Mouse (Mus musculus) adrenal gland, postnatal 10 days (tissue): Measurements from ENCODE around the gene Uqcrq. TPM values are rescaled to one million over a fixed set of nuclear protein-coding genes. Genes with fewer than 3 reads are reported as not detected.
"Not testable (repeated sequence)": the region's sequence is repeated elsewhere in the genome, so short reads cannot be mapped to it uniquely, and the experiment has no call there.

Experiments
- DNase-seq: peaks from one replicate; pipeline ENCODE4 v3.0.0; 2021; ENCODE audit warnings: mixed read lengths
- total RNA-seq, 2 experiments: library from RNA; stranded (reverse); gene quantifications; 2 replicates each; pipeline ENCODE4 v1.2.3; 2021

The Uqcrq gene
- total RNA-seq, 2 experiments from 2014 or later, result 1,893 to 1,933 TPM

DNA sequence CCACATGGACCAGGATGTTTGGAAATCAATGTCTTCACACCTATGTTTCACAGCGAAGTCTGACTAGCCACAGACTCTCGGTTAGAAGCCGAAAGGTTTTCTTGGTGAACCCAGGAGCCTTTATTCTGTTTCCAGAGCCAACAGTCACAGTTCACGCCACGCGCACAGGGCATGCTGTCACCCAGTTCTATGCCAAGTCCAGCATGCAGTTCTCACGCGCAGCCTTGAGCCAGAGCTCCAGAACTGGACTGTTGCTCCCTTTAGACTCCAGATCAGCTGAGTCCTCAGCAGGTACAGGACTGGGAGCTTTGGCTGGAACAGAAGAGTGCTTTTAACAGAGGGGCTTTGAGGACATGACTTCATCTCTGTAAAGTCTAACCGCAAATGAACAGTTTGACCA is 21.8 kb upstream of the Uqcrq start:
- DNase-seq, result peak; percentile 39

DNA sequence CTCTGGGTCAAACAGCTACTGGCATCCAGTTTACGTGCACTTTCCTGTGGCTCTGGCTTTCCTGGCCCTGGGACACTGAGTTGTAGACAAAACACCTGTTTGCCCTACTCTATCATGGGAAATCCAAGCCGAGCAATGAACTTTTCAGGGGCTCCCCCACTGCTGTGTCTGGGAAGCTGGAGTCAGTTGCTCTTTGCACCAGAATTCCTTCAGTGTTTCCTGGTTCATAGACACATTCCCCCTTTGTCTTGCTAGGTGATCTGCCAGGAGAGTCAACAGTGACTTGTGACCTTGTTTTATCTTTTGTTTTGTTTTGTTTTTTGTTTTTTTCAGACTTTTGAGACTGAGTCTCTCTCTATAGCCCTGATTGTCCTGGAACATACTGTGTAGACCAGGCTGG is 20.7 kb upstream of the Uqcrq start:
- DNase-seq, result no peak

DNA sequence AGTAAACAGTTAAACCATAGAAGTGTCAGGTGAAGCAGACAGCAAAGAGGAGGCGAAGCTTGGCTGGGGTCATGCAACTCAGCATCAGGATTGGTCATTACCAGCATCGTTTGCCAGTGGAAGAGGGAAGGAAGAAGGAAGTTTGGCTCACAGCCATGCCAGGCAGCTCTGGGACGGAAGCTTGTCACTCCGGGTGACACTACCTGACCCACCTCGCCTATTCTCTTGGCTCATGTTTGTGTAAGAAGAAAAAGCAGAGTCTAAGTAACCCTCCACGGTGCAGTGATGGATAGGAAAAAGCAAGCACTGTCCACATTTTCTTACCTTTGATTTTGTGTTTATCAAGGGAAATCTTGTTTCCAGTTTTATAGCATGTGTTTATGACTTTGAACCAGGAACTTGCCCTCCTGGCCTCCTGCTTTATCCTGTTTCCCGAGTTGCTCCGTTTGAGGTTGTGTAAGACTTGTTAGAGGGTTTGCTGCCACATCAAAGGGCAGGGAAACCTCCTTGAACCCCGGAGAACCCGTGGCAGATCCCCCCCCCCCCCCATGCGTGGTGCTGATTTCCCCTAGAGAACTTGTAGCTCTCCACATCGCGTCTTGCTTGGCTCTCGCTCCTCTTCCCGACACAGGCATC is 19.6 kb upstream of the Uqcrq start:
- no peak for DNase-seq

DNA sequence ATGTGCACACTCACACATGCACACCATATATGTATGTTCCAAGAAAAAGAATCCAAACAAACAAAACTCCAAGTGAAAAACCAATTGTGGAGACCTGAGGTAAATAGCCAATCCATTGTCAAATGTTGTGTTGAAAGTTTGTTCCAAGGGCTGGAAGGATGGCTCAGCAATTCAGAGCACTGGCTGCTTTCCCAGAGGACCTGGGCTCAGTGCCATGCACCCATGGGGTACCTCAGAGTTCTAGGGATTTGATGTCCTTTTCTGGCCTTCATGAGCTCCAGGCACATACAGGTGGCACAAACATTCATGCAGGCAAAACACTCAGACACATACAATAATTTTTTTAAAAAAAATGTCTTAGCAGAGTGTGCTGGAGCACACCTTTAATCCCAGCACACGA is 17.9 kb upstream of the Uqcrq start:
- peak; percentile 86 for DNase-seq

DNA sequence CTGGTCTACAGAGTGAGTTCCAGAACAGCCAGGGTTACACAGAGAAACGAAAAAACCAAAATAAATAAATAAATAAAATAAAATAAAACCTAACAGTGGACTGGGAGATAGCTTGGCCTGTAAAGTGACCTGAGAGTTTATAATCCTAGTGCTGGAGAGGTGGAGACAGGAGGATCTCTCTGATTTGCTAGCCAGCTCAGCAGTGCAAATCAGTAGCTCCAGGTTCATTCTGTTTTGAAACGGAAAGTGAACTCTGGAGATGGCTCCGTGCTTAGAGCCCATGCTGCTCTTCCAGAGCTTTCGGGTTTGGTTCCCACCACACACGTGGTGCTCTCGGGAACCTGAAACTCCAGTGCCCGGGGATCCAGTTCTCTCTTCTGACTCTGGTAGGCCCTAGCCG is 17.4 kb upstream of the Uqcrq start:
- DNase-seq, result no peak

DNA sequence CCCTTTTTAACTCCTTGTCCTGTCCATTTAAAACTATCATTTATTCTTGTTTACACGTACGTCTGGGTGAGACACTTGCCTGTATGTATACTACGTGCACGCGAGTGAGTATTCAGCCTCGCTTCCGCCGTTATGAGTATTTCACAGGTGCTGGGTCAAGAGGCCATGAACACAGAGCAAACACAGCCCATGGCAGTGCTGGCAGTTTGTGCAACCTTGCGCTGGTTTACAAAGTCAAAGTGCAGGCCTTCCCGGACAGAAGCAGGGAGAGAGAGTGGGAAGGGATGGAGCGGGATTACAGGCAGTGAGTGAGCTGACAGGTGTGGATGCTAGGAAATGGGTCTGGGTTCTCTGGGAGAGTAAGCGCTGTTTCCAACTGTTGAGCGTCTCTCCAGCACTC is 15.6 kb upstream of the Uqcrq start:
- no peak for DNase-seq

DNA sequence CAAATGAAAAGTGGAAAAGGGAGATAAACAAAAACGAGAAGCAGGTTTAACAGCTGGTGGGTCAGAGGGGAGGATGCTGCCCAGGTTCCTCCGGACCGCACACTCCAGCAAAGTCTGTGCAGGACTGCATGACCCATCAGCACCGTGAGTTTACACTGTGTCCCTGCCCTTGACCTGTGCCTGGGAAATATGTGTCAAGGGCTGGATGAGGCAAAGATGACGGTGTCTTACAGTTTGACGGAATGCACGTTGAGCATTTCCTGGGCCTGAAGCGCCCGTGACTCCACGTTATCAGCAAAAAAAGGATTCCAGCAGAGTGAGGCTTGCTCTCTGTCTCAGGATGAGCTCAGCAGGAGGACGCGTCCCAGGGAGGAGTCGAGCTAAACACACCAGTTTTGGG is 14.9 kb upstream of the Uqcrq start:
- peak; percentile 46 for DNase-seq

DNA sequence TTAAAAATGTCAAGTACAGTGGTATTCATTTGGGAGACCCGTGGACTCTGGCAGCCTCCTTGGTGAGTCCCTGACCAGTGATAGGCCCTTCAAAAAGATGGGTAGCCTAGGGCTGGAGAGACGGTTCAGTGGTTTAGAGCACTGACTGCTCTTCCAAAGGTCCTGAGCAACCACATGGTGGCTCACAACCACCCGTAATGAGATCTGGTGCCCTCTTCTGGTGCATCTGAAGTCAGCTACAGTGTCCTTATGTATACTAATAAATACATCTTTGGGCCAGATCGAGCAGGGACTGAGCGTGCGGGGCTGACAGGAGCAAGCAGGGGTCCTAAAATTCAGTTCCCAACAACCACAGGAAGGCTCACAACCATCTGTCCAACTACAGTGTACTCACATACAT is 13.2 kb upstream of the Uqcrq start:
- peak; percentile 48 for DNase-seq

DNA sequence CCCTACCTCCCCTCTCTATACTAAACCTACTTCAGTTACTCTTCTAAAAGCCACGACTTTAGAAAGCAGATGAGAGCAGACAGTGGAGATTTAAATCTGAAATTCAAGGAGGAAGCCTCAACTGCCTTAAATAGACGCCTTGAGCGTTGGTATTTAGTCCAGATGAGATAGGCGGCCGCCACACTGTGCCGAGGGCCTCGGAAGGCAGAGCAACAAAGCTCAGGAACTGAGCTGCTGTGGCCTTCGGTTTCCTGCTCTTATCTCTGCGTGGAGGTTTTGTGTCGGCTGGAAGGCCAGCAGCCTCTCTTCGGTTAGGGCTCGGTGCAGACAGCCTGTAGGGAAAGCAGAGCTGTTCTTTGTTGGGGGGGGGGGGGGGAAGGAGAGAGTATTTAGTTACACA is 11.3 kb upstream of the Uqcrq start:
- peak; percentile 61 for DNase-seq

DNA sequence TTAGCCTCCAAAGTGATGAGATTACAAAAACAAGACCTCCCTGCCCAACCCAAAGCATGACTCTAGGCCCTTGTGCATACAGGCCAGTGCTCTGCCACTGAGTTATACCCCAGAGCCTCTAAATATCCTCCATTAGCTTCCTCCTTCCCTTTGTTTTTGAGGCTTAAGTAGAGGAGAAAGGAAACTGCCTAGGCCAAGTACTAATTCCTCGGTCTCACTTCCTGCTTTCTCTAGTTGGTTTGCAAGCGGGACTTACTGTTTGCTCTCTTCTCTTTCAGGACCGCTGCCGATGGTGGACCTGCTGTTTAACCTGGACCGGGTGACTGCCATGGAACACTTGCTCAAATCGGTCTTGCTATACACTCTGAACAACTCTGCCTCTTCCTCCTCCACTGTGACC is 5.7 kb upstream of the Uqcrq start:
- no peak for DNase-seq

DNA sequence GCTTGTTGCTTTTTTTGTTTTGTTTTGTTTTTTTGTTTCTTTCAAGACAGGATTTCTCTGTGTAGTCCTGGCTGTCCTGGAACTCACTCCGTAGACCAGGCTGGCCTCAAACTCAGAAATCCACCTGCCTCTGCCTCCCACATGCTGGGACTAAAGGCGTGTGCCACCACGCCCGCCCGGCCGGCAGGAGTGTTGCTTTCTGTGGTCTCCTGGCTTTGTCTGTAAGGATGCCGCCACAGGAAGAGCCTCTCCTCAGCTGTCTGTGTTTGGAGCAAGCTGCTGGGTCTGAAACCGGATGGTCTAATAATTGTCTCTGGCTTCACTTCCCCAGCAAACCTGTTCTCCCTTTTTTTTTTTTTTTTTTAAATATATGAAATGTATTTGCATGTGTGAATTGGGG is 4.9 kb upstream of the Uqcrq start:
- DNase-seq, result no peak

DNA sequence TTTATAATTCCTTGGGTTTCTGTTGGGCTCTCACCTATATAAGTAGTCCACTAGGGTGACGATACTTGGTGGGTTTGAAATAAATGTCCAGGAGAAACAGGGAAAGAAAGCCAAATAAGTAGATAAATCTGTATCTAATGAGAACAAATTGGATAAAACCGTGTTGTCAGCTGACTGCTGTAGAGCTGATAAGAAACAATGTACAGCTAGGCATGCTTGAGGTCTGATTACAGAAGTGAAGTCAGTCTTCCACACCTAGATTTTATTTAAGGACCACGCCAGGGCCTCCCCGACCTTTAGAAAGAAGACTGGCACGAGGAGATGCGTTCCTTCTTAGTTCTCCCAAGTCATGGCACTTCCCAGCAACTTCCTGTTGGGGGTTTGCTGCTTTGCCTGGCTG is 2.4 kb upstream of the Uqcrq start:
- DNase-seq, result no peak

DNA sequence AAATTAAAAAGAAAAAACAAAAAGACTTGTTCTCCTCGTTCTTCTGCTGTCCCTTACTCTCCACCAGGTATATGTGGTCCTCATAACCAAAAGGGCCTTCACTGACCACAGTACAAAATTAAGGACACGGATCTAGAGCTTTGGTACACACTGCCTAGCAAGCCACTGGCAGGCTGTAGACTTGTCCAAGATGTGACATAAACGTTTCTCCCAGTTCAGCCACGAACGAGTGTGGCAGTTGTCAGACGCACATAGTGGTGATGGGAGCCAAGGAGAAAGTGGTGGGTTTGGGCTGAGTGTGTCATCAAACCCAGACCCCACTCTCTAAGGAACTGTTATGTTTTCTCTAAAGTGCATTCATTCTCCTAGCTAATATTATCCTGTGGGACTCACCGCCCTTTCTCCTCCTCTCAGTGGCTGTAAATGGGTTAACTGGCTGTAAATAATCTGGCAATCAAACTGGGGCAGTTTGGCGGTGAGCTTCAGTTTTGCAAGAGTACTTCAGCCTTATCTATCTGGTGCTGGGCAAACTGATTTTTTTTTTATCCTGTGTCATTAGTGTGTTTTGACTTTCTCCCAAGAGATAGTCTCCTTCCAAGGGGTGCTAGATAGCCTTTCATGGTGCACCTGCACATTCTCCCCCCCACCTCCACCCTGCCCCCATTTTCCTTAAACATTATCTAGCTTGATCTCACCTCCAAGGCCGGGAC is 871 bp upstream of the Uqcrq start:
- DNase-seq, result peak; percentile 46

DNA sequence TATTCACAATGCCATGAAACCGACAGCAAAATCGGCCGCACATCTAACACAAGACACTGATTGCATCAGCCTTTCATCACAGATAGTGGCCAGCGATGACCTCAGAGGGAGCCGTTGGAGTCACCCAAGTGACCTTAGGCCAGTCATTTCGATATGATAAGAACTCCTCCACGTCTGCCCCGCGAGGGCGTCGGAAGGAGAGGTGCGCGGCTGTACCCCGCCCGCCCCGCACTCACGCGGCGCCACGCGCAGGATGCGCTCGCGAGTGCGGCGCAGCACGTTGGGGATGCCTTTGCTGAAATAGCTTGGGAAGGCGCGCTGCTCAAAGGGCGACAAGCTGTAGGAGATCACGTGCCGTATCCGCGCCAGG is 346 bp downstream of the Uqcrq start:
- peak; percentile 60 for DNase-seq

DNA sequence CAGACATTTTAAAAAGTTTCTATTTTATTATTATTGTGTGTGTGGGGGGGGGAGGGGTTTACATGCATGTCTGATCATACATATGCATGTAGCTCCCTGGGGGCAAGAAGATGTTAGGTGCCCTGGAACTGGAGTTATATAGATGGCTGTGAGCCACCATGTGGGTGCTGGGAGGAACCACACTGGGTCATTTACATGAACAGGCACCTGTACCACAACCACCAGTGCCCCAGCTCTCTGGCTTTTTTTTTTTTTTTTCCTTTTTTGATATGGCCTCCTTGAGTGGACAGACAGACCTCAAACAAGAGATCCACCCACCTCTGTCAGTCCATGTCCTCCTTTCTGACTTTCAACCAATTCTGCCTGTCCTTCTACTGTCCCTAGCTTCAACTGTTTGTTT is 1.4 kb downstream of the Uqcrq start:
- no peak for DNase-seq

DNA sequence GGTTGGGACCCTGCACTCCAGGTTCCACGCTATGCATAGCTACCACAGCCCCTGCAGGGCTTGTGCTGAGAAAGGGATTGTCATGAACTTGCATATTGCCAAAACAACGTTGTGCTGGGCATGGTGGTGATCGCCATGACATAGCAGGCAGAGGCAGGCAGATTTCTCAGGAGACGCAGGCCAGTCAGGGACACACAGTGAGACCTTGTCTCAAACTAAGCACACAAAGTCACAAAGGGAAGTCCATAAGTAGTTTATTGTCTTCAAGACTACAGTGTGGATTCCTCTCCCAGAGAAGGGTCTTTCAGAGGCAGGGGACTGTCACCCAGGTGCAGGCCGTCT is 1.9 kb downstream of the Uqcrq start:
- DNase-seq, result no peak

DNA sequence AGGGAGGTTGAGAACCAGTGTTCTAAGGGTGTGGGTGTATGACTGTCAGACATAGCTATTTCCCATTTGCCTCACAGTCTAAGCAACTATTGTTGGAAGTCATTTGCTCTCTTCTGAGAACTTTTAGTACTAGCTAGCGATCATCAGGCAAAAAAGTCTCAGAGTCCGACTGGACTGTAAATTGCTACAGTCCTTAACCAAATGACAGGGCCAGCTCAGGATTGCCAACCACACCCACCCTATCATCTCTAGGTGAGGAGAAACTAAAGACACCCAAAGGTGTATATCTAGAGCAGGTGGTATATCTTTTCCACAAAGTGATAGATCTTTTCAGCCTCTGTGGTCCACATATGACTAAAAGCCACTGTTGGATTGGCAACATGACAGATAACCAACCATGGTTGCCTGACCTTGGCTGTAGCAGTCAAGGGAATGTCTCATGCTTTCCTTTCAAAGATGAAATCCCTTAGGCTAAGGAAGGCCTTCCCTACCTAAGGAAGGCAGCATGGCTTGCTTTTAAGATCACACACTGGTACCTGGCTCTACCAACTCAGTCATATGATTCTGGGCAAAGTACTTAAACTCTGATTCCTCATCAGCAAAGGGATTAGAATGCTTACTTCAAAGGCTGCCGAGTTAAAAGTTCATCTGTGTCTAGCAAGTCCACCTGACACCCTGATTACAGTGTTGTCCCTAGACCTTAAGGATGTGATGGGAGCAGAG is 2.5 kb downstream of the Uqcrq start:
- DNase-seq, result no peak

DNA sequence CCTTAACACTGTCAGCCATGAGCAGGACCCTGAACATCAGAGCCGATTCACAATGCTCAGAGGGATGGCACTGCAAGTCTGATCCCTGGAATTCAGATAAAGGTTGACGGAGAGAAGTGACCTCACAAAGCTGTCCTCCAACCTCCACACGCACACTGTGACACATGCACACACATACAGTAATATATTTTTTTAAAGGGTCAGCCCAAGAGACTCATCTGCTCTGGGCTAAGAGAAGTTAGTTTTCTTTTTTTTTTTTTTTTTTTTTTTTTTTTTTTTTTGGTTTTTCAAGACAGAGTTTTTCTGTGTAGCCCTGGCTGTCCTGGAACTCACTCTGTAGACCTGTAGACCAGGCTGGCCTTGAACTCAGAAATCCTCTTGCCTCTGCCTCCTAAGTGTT is 3.7 kb downstream of the Uqcrq start:
- DNase-seq, result not testable (repeated sequence)

DNA sequence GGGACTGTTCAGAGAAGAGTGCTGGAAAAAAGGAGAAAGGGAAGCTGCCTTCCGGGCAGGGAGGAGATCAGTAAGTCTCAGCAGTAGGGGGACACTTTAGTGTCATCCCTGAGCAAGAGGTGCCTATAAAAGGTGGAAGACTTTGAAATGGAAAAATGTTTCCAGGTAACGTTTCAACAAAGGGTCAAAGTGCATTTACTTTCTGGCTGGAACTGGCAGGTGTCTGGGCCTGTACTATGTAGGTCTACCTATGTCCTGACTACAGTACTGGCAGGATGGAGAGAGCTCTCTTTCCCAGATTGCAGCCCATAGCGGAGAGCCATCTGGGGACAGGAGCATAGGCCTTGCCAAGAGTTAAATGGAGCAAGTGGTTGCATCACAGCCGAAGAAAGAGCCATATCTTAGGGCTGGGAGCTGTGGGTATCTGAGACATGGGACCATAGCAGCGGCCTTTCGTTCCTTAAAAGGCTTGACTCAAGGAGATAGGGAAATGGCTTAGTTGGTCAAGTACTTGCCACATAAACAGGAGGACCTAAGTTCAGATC is 4.8 kb downstream of the Uqcrq start:
- DNase-seq, result peak; percentile 37

DNA sequence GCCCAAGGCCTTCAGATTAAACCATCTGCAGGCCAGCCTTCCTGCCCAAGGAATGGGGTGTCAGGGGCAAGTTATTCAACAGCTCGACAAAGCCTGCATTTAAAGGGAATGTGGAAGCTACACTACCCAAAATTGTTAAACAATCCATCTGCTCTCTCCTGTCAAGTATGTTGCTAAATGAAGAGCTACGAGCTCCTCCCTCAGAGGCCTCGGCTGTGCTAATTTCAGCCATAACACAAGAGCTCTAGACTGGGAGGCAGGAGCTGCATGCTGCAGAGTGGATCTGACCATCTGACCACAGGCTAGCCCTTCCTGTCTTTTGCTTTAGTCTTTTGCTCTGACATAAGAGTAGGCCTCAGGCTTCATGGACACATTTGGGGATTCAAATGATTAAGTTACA is 5.4 kb downstream of the Uqcrq start:
- no peak for DNase-seq

DNA sequence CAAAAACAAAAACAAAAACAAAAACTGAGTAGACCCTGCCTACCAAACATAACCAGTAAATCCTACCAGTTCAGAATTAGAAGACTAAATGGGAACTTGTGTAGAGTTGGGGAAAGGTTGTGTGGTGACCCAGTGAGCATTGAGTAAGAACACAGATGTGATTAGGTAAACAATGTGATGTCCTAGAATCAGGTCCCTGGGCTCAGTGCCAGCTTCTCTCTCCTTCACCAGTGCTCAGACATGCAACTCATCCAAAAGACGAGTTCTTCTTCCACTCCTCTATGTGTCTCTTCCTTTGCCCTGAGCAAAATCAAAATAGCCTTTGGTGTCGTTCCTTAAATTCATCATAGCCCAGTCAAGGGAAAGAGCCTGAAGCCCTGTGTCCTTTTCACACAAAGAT is 5.8 kb downstream of the Uqcrq start:
- DNase-seq, result peak; percentile 70

DNA sequence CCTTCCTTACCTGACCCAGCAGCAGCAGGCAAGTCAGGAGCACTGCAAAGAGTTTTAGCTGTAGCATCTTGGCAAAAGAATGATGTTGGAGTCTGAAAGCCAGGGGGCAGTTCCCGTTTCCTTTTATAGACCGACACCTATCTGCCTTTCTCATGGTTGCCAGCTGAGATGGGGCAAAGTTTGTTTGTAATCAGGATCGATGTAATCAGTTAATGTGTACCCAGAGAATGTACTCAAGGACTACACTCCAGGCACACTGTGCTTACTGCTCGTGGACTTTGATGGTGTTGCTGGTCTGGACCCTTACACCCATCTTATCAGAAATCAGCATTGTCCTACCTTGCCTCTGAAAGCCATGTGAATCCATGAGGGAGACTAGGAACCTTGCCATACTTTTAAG is 7.6 kb downstream of the Uqcrq start, which contains the start of gene Leap2:
TSS of gene Leap2 (minus strand) at position 135 of the 400 bp plus-strand sequence.
- DNase-seq, result no peak

DNA sequence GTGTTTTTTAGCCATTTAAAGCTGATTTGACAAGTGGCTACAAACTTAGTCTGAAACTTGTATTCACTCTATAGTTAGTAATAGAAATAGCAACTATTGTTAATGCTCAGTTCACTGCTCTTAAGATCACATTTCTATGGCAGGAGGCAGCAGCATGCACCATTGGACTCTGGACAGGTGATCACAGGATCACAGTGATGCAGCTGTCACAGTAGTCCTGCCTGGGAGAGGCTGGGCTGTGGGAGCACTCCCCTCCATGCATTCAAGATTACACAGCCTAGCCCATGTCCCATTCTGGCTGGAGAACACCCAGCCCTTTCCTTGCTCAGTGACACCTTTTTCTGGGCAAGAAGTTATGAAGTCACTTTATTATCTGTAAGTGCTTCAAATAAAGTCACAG is 12.6 kb downstream of the Uqcrq start:
- no peak for DNase-seq

DNA sequence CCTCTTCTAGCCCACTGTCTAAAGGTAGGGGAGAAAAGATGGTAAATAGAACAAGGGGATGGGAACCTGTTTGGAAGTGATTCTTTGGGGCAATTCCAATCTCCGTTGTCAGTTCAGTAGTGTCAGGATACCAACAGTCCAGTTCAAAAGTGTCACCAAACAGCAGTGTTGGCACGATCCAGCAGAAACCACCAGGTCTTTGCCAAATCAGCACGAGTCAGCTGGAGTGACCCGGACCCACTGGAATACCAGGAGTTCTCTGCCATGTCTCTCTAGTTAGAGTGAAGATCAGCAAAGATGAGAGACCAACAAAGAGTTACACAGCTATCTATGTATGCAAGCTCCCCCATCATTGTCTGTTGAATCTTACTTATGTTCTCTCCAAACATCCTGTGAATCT is 16.8 kb downstream of the Uqcrq start:
- DNase-seq, result no peak
